Mouse (Mus musculus): ENCODE data around the gene Pdp2. TPM values are rescaled to one million over a fixed set of nuclear protein-coding genes. Genes with fewer than 3 reads are reported as not detected.

The Pdp2 gene
- polyA plus RNA-seq, 1 experiment = 4.0 TPM

DNA sequence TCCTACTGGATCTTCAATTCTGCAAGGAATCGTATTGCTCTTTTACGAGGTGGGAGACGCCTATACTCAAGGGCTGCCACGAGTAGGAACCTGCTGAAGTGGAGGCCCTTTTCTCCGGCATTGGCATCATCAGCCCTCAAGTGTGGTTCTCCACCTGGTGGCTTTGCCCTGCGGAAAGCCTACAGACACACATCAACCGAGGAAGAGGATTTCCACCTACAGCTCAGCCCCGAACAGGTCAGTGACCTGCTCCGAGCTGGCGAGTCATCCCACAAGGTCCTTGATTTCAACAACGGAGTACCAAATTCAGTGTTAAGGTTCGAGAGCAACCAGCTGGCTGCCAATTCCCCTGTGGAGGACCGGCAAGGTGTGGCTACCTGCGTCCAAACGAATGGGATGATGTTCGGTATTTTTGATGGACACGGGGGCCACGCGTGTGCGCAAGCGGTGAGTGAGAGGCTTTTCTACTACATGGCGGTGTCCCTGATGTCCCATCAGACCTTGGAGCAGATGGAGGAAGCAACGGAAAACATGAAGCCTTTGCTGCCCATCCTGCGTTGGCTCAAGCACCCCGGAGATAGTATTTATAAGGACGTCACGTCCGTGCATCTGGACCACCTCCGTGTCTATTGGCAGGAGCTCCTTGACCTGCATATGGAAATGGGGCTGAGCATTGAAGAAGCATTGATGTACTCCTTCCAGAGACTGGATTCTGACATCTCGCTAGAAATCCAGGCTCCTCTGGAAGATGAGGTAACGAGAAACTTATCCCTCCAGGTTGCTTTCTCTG is 2.5 kb downstream of the Pdp2 start:
- TF ChIP-seq GATA1 (IDR thresholded peaks at IDR 0.05; ENCODE audit: low read length) = no peak

DNA sequence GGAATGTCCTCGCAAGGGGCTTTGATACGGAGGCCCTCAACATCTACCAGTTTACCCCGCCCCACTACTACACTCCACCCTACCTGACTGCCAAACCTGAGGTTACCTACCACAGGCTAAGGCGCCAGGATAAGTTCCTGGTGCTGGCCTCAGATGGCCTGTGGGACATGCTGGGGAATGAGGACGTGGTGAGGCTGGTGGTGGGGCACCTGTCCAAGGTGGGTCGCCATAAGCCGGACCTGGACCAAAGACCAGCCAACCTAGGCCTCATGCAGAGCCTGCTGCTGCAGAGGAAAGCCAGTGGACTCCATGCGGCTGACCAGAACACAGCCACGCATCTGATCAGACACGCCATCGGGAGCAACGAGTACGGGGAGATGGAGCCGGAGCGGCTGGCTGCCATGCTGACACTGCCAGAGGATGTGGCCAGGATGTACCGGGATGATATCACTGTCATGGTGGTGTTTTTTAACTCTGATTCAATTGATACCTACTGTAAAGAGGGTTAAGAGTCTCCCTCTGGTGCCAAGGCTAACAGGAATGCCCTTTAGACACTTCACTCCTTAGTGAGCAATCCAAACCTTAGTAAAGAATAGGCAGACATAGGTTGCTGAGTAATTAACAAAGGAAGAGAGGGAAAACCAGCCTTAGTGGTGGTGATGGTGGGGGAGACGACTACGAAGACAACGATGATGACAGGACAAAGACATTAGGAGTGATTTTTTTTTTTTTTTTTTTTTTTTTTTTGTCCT is 3.5 kb downstream of the Pdp2 start:
- no peak for TF ChIP-seq GATA1 (IDR thresholded peaks at IDR 0.05; ENCODE audit: low read length)

DNA sequence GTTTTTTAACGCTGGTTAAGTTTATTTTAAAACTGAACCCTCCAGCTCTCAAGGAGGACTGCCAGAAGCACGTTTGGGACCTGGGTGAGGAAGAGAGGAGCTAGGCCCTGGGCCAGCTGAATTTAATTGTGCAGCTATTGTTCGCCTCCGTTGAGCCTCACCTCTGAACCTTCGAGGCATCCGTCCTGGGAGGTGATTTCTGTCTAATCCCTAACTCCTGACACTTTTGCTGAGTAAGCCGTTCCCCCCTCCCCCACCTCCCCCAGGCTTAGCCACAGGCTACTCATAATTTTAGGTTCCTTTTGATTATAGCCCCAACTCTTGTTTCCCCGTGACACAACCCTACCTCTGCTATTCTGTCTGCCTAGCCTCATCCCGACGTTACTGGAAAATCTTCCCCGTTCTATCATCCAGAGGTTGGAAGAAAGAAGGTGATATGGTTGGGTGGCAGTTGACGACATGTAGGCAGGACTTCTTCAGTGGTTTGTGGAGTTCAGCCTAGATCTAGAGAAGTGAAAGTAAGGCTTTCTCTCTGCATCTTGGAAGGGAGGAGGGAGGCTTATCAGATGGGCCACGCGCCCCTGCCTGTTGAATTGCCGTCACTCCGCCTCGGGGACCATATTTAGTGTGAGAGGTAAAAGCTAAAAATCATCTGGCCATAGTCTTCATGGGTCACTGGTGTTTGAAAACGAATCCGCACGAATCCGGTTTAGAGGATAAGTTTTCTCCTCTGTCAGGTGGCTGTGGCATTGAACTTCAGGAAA is 4.7 kb downstream of the Pdp2 start:
- TF ChIP-seq GATA1 (IDR thresholded peaks at IDR 0.05; ENCODE audit: low read length) = peak; percentile 32

DNA sequence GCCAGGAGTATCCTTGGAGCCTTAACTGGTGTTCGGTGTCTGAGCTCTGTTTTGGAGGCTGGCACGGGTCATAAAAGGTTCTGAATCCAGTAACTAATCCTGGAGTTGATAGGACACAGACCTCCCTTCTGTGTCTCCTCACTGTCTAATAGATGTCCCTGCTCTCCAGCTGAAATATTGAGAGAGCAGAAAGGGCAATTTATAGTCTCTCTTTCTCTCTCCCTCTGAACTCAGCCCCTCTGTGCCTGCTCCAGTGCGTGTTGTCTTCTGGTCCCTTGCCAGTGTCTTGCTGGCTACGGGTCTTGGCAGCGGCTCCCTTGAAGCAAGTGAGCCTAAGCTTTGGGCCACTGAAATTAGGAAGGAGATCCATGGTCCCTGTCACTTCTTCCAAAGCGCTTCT is 6.4 kb downstream of the Pdp2 start:
- no peak for TF ChIP-seq GATA1 (IDR thresholded peaks at IDR 0.05; ENCODE audit: low read length)

DNA sequence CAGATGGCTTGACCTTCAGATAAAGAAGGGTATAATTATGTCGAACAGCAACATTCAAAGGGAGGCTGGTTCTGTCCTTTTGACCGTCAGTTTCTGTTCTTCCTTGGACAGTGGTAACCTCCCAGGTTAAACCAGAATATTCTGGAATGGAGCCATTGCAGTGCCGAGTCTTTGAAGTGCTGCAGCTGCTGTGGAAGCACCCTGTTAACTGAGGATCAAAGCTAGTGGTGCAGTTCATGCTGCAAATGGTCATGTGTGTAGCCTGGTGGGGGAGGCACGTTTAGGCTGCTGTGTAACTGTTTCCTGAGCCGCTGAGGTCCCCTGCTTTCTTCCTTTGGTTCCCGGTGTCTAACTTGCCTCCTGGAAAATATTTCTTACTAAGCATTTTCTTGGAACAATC is 7.2 kb downstream of the Pdp2 start:
- TF ChIP-seq GATA1 (IDR thresholded peaks at IDR 0.05; ENCODE audit: low read length) = no peak

DNA sequence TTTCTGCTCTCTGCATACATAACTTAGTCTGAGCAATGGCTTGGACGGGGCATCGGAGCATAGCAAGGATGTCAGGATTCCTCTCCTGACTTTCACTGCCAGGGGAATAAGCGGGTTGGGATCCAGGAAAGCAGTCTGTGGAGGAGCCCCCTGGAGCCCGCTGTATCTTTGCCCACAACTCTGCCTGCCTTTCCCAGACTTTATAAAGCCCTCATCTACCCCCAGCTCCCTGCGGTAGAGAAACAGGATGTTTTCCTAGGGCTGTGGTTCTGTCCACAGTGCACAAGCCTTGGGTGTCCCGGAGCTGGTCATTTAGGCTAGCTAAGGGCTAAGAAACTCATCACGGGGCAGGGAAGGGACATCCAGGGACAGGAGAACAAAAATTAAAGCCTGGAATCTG is 10.1 kb downstream of the Pdp2 start:
- TF ChIP-seq GATA1 (IDR thresholded peaks at IDR 0.05; ENCODE audit: low read length) = no peak

DNA sequence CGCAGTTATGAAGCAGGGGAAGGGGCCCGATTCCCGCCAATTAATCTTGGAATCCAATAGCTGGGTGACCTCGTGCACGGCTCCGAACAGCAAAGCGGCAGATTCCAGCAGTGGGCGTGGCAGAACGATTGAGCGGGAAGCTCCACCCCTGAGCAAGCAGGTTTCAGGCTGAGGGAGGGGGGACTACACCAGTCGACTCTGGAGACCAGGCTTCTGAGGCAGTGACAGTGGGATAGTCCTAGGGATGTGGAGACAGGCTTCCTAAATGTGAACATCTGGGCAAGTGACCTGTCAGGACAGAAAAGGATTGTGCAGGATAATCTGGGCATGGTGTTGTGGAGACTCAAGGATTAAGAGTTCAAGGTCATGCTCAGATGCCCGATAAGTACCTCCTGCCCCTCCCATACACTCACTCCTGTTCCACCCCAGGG is 10.7 kb downstream of the Pdp2 start:
- no peak for TF ChIP-seq GATA1 (IDR thresholded peaks at IDR 0.05; ENCODE audit: low read length)

DNA sequence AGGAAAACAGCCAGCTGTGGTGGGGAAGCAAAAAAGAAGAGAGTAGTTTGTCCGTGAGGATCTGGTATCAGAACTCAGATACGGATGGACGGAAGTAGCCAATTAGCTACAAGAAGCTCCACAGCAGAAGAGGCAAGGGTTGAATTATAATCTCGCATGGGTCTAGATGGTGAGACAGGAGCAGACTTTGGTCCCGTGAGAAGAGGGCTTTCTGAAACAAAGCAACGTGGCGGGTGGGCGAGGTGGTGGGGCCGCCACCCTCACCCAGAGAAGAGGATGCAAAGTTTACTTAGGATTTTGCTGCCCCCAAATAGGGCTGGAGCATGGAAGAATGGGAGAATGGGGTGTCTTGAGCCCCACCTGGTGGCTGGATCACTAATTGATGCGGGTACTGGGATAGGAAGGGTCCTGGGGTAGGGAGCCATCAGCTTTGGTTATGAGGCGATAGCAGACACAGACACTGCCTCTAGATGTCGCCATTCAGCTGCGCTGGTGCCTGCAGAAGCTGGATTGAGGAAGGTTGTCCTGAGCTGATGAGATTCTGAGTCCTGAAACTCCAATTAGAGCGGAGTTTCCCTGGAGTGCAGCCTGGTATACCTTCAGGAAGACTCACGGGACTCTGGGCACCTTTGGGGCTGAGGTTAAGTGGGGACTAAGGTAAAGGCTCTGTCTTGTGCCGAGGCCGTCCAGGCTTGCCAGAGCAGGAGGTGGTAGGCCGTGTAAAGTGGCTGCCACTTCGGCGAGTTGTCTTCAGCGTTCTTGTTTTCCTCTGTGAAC is 11.4 kb downstream of the Pdp2 start:
- TF ChIP-seq GATA1 (IDR thresholded peaks at IDR 0.05; ENCODE audit: low read length) = no peak

DNA sequence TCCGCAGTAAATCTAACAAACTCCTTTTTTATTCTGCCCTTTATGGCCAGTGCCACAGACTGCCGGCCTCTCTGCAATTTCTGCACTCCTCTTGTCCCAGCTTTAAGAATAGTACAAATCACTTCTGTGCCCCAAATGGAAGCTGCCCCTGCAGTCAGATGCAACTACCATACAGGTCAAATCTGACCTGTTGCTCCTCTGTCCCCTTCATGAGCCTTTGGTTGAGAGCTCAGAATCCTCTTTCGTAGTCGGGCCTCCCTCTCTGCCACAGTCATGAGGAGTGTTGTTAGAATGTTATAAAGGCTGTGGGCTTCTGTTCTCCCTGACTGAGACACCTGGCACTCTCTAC is 12.0 kb downstream of the Pdp2 start:
- no peak for TF ChIP-seq GATA1 (IDR thresholded peaks at IDR 0.05; ENCODE audit: low read length)

DNA sequence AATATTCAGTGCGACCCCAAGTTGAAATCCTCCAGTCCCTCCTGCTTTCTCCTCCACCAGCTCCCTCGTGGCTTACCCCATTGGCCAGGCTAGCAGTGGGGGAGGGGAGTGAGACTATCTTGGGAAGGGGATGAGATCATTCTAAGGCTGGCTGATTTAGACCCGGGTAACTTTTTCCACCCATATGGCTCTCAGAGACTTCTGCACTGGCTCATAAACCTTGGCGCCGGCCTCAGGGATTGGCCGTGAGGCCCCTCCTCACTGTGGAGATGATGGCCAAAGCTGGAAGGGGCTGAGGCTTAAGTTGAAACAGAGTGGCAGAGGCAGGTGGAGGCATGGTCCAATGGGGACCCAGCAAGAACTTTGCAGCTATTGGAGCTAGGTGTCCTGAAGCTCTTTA is 15.1 kb downstream of the Pdp2 start:
- TF ChIP-seq GATA1 (IDR thresholded peaks at IDR 0.05; ENCODE audit: low read length) = no peak

DNA sequence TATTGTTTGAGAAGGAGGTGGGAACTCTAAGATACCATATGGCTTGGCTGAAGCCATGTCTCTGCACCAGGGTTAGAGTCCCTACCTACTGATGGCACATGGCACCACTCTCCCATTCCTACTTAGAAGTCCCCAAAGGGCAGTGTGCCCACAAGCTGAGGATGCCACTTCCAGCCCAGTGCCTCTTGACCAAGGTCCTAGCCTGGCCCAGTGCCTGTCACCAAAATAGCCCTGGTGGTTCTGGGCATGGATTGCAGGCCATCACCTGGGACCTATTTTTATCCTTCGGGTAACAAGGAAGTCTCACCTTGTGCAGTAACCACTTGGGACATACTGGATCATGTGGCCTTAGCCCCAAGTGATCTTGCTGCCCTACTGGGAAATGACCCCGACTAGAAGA is 16.7 kb downstream of the Pdp2 start:
- TF ChIP-seq GATA1 (IDR thresholded peaks at IDR 0.05; ENCODE audit: low read length) = no peak

DNA sequence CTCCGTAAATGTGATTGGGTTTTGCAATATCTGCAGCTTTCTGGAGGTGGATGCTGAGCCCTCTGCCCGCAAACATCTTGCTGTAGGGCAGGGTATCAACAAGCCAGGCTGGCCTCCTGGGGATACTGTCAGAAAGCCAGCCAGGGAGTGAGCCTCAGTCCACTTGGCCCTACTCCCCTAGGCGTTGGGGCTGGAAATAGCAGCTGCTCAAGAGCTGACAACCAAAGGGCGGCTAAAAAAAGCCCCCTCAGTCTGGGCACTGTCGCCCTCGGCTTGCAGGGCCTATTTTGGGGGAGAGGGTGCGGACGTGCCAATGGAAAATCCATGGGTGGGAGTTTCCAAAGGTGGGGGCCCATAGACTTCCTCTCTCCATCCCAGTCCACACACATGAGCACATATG is 18.0 kb downstream of the Pdp2 start:
- no peak for TF ChIP-seq GATA1 (IDR thresholded peaks at IDR 0.05; ENCODE audit: low read length)

DNA sequence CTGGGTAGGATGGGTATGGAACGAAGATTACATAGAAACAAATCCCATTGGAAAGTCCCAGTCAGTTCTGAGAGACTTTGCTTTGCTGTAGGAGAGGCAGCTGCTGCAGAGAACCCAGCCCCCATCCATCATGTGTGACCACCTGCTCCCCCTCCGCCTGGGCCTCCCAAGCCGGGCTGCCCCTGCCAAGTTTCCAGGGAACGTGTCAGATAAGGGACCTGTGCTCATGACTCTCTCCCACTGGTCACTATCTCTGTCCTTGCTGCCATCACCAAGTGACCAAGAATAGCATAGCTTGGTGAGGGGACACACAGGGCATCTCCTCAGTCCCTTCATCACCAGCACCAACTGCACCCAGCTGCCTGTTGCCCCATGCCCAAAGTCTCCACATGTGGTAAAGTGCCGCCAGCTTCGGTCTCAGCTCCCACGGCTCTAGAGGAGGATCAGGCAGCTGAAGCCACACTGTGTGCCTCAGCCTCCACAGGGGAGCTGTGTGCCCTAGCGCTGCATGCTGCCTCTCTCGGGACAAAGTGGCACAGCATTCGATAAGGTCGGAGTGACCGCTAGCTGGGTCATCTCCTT is 19.0 kb downstream of the Pdp2 start:
- TF ChIP-seq GATA1 (IDR thresholded peaks at IDR 0.05; ENCODE audit: low read length) = no peak

DNA sequence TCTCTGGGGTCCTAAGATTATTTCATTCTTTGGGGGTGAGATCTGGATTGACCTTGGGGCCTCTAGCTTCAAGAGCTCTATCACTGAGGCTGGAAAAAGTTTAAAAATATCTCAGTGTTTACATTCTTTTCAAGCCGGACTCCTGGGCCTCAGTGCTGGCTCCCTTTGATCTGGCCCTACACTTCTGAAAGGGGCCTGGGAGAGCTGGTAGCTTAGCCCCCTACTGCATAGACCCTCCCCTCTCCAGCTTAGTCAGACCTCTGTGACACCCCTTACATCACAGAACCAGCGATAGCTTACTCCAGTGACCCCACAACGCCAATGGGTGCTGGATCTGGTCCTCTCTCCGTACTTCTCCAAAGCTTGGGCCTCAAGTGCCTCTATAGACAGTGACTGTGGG is 20.4 kb downstream of the Pdp2 start:
- TF ChIP-seq GATA1 (IDR thresholded peaks at IDR 0.05; ENCODE audit: low read length) = no peak

DNA sequence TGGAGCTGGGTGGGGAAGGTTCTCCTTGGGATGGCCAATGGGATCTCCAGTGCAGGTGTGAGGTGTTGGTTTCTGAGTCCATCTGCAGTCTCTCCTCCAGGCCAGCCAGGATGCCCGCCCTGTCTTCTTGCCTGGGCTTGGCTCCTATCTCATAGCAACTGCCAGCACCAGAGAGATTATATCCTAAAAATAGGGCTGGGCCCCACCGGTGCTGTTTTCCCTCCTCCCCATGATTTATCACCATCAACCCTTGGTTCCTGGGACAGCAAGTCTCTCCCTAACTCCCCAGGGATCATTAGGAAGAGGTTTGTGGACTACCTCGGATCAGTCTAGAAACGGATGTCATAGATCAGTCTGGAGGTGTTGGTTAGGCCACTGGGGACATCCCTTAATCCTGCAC is 21.9 kb downstream of the Pdp2 start:
- no peak for TF ChIP-seq GATA1 (IDR thresholded peaks at IDR 0.05; ENCODE audit: low read length)
